ENCODE assay signal across 13 mouse cellular contexts in genomic region chr19:8265324-8265723, GRCm38 (mm10). TPM values are rescaled to one million over a fixed set of nuclear protein-coding genes. Genes with fewer than 3 reads are reported as not detected.
"Had no signal": no experiment of that assay in that cellular context is flagged by ENCODE, and none has a peak within 500 bp of the region (broad histone marks: within the 10 kb centered on the region; RNA-seq: fewer than 3 reads in every experiment).

No protein-coding gene starts in this region.

- H3K4me2 ChIP-seq: hindbrain, embryonic 14.5 days; intestine, embryonic 15.5 days; limb, embryonic 15.5 days; midbrain, embryonic 13.5 days had no signal

- H3K9ac ChIP-seq: hindbrain, embryonic 14.5 days; intestine, embryonic 15.5 days; limb, embryonic 15.5 days; midbrain, embryonic 13.5 days had no signal

- H3K27ac ChIP-seq: hindbrain, embryonic 14.5 days; intestine, embryonic 15.5 days; limb, embryonic 15.5 days; midbrain, embryonic 13.5 days had no signal

- H3K4me1 ChIP-seq: intestine, embryonic 15.5 days; limb, embryonic 15.5 days; midbrain, embryonic 13.5 days had no signal

- H3K36me3 ChIP-seq: intestine, embryonic 15.5 days; limb, embryonic 15.5 days; midbrain, embryonic 13.5 days had no signal

- H3K9me3 ChIP-seq: intestine, embryonic 15.5 days; limb, embryonic 15.5 days had no signal

- ATAC-seq: intestine, embryonic 15.5 days; midbrain, embryonic 13.5 days had no signal

- H3K27me3 ChIP-seq: intestine, embryonic 15.5 days; limb, embryonic 15.5 days; midbrain, embryonic 13.5 days had no signal

- DNase-seq: layer of hippocampus, adult 9-11 months; layer of hippocampus, postnatal 36 days; lung, adult 18-20 months; right cerebral cortex, postnatal 14 days; thymus, postnatal 36 days had no signal

- H3K4me3 ChIP-seq: intestine, embryonic 15.5 days; limb, embryonic 15.5 days; midbrain, embryonic 13.5 days had no signal

RNA-seq across cellular contexts. Expression of gene Slc22a29, which starts 46.6 kb away (rescaled TPM):
- polyA plus RNA-seq: hindbrain, embryonic 14.5 days; intestine, embryonic 15.5 days; limb, embryonic 11.5 days; limb, embryonic 15.5 days; midbrain, embryonic 13.5 days; neural tube, embryonic 14.5 days; small intestine, adult 2 months; thymus, postnatal 0 days had no signal
